Mouse (Mus musculus) CH12.LX (cell line): ENCODE measurements around the gene Mitf. TPM values are rescaled to one million over a fixed set of nuclear protein-coding genes. Genes with fewer than 3 reads are reported as not detected.

Source experiments
- DNase-seq: peaks from one replicate; pipeline ENCODE4 v3.0.0-alpha.2; 2013; ENCODE audit errors: extremely low read depth
- H3K27ac ChIP-seq: 2 replicates; pipeline ENCODE4 v1.5.1; 2012; ENCODE audit warnings: low read depth, mild to moderate bottlenecking, control low read depth, moderate library complexity; ENCODE audit not compliant: insufficient read depth
- H3K27me3 ChIP-seq: replicated peaks from 2 replicates; pipeline ENCODE3; 2012; ENCODE audit warnings: inconsistent platforms
- H3K36me3 ChIP-seq, 2 experiments: replicated peaks in 1 of 2; 2 replicates each; pipeline versions ENCODE3 to v1.6.1; 2012; ENCODE audit warnings: inconsistent platforms in 1 of 2, low read length in 1 of 2, mild to moderate bottlenecking in 1 of 2, mixed read lengths in 1 of 2, moderate library complexity in 1 of 2; ENCODE audit not compliant: control insufficient read depth in 1 of 2, insufficient read depth in 1 of 2
- H3K4me1 ChIP-seq, 2 experiments: 2 replicates each; pipeline ENCODE4 v1.6.1; 2012; ENCODE audit warnings: inconsistent platforms in 1 of 2, moderate library complexity in 1 of 2; ENCODE audit not compliant: insufficient read depth in 2 of 2, control insufficient read depth in 1 of 2
- H3K4me2 ChIP-seq: 2 replicates; pipeline ENCODE4 v1.6.1; 2012; ENCODE audit warnings: low read depth, mild to moderate bottlenecking, control low read depth; ENCODE audit not compliant: poor library complexity, insufficient read depth, severe bottlenecking
- H3K4me3 ChIP-seq, 3 experiments: fragments of 150-350 bp in 1 of 3; sonication (generic) in 1 of 3; replicated peaks in 1 of 3; 2 replicates each; pipeline versions ENCODE3 to v1.5.1; 2011 to 2012; ENCODE audit warnings: low read depth in 2 of 3, low read length in 2 of 3, mild to moderate bottlenecking in 2 of 3, moderate library complexity in 2 of 3, control low read depth in 1 of 3, improper control_type of control experiment in 1 of 3, inconsistent platforms in 1 of 3, mixed read lengths in 1 of 3; ENCODE audit not compliant: poor library complexity in 1 of 3
- H3K79me2 ChIP-seq: replicated peaks from 2 replicates; pipeline ENCODE4 v1.6.1; 2012; ENCODE audit warnings: mild to moderate bottlenecking, moderate library complexity; ENCODE audit not compliant: control insufficient read depth, poor library complexity, insufficient read depth, severe bottlenecking; ENCODE audit errors: extremely low read depth
- H3K9ac ChIP-seq: 2 replicates; pipeline ENCODE4 v1.6.1; 2012; ENCODE audit warnings: low read depth, mild to moderate bottlenecking, control low read depth, moderate library complexity; ENCODE audit not compliant: insufficient read depth
- H3K9me3 ChIP-seq: replicated peaks from 2 replicates; pipeline ENCODE3; 2012; ENCODE audit warnings: low read length, inconsistent platforms, mixed read lengths
- CHD2 ChIP-seq: IDR thresholded peaks from 2 replicates; pipeline ENCODE4 v1.6.1; 2011; ENCODE audit warnings: low read length, improper control_type of control experiment
- E2F4 ChIP-seq: IDR thresholded peaks from 2 replicates; pipeline ENCODE4 v1.6.1; 2011; ENCODE audit warnings: low read depth, low read length, improper control_type of control experiment; ENCODE audit not compliant: insufficient replicate concordance
- ELF1 ChIP-seq: IDR thresholded peaks from 2 replicates; pipeline ENCODE4 v1.6.1; 2014; ENCODE audit warnings: low read depth, mild to moderate bottlenecking, inconsistent platforms, low read length, improper control_type of control experiment
- EP300 ChIP-seq: IDR thresholded peaks from 2 replicates; pipeline ENCODE4 v1.6.1; 2011; ENCODE audit warnings: low read length, improper control_type of control experiment
- ETS1 ChIP-seq: conservative IDR thresholded peaks from 2 replicates; pipeline ENCODE4 v1.6.1; 2012; ENCODE audit warnings: low read depth, mild to moderate bottlenecking, inconsistent platforms, low read length, improper control_type of control experiment, moderate library complexity
- GABPA ChIP-seq: IDR thresholded peaks from 2 replicates; pipeline ENCODE4 v1.6.1; 2012; ENCODE audit warnings: low read depth, low read length, improper control_type of control experiment, inconsistent platforms; ENCODE audit not compliant: insufficient replicate concordance
- HCFC1 ChIP-seq: IDR thresholded peaks from 2 replicates; pipeline ENCODE4 v1.6.1; 2012; ENCODE audit warnings: low read depth, mild to moderate bottlenecking, inconsistent platforms, low read length, improper control_type of control experiment
- KAT2A ChIP-seq: IDR thresholded peaks from 2 replicates; pipeline ENCODE4 v1.6.1; 2012; ENCODE audit warnings: low read length, improper control_type of control experiment, inconsistent platforms; ENCODE audit not compliant: insufficient replicate concordance
- MEF2A ChIP-seq: IDR thresholded peaks from 2 replicates; pipeline ENCODE4 v1.6.1; 2014; ENCODE audit warnings: low read depth, mild to moderate bottlenecking, inconsistent platforms, low read length, improper control_type of control experiment, borderline replicate concordance
- MXI1 ChIP-seq: IDR thresholded peaks from 2 replicates; pipeline ENCODE4 v1.6.1; 2011; ENCODE audit warnings: mild to moderate bottlenecking, low read depth, low read length, improper control_type of control experiment
- MYC ChIP-seq: IDR thresholded peaks from 2 replicates; pipeline ENCODE4 v1.6.1; 2011; ENCODE audit warnings: low read depth, mild to moderate bottlenecking, improper control_type of control experiment, low read length
- NELFE ChIP-seq: IDR thresholded peaks from 2 replicates; pipeline ENCODE4 v1.6.1; 2011; ENCODE audit warnings: low read depth, low read length, improper control_type of control experiment
- NRF1 ChIP-seq: IDR thresholded peaks from 2 replicates; pipeline ENCODE4 v1.6.1; 2014; ENCODE audit warnings: low read depth, mild to moderate bottlenecking, inconsistent platforms, low read length, improper control_type of control experiment, moderate library complexity
- PAX5 ChIP-seq: IDR thresholded peaks from 2 replicates; pipeline ENCODE4 v1.6.1; 2012; ENCODE audit warnings: low read length, inconsistent platforms, mixed read lengths
- POLR2AphosphoS2 ChIP-seq: IDR thresholded peaks from 2 replicates; pipeline ENCODE4 v1.6.1; 2011; ENCODE audit warnings: low read depth, low read length, improper control_type of control experiment
- RAD21 ChIP-seq: IDR thresholded peaks from 2 replicates; pipeline ENCODE4 v1.6.1; 2011; ENCODE audit warnings: low read depth, mild to moderate bottlenecking, low read length, improper control_type of control experiment, moderate library complexity
- RCOR1 ChIP-seq: conservative IDR thresholded peaks from 2 replicates; pipeline ENCODE4 v1.6.1; 2012; ENCODE audit warnings: low read depth, mild to moderate bottlenecking, inconsistent platforms, low read length, improper control_type of control experiment
- SIN3A ChIP-seq: IDR thresholded peaks from 2 replicates; pipeline ENCODE4 v1.6.1; 2012; ENCODE audit warnings: low read length, improper control_type of control experiment, inconsistent platforms
- TBP ChIP-seq: conservative IDR thresholded peaks from 2 replicates; pipeline ENCODE4 v1.6.1; 2011; ENCODE audit warnings: low read depth, low read length, improper control_type of control experiment
- TCF12 ChIP-seq: IDR thresholded peaks from 2 replicates; pipeline ENCODE4 v1.6.1; 2014; ENCODE audit warnings: low read depth, mild to moderate bottlenecking, inconsistent platforms, low read length, improper control_type of control experiment
- UBTF ChIP-seq: IDR thresholded peaks from 2 replicates; pipeline ENCODE4 v1.6.1; 2012; ENCODE audit warnings: low read depth, mild to moderate bottlenecking, inconsistent platforms, low read length, improper control_type of control experiment, moderate library complexity
- USF1 ChIP-seq: IDR thresholded peaks from 2 replicates; pipeline ENCODE4 v1.6.1; 2014; ENCODE audit warnings: low read depth, mild to moderate bottlenecking, inconsistent platforms, low read length, improper control_type of control experiment
- USF2 ChIP-seq: conservative IDR thresholded peaks from 2 replicates; pipeline ENCODE4 v1.6.1; 2011; ENCODE audit warnings: low read depth, low read length, improper control_type of control experiment
- ZC3H11A ChIP-seq: IDR thresholded peaks from 2 replicates; pipeline ENCODE4 v1.6.1; 2012; ENCODE audit warnings: low read depth, mild to moderate bottlenecking, inconsistent platforms, low read length, improper control_type of control experiment
- ZKSCAN1 ChIP-seq: IDR thresholded peaks from 2 replicates; pipeline ENCODE4 v1.6.1; 2012; ENCODE audit warnings: low read depth, inconsistent platforms, low read length, improper control_type of control experiment, borderline replicate concordance
- ZMIZ1 ChIP-seq: IDR thresholded peaks from 2 replicates; pipeline ENCODE4 v1.6.1; 2012; ENCODE audit warnings: low read depth, mild to moderate bottlenecking, inconsistent platforms, low read length, improper control_type of control experiment
- ZNF384 ChIP-seq: IDR thresholded peaks from 2 replicates; pipeline ENCODE4 v1.6.1; 2012; ENCODE audit warnings: low read depth, low read length, improper control_type of control experiment, inconsistent platforms
- dilution Hi-C: fragments of 300-500 bp; cut with MboI; formaldehyde crosslinking; loops from 2 replicates; pipeline ENCODE4 v1.14.3; 2020; ENCODE audit warnings: low sequenced_read_pairs; ENCODE audit not compliant: extremely low pct_unique_long_range_greater_than_20kb, extremely low pct_ligation_motif_present
- in situ Hi-C: fragments of 300-500 bp; cut with MboI; formaldehyde crosslinking; loops from 3 replicates; pipeline ENCODE4 v1.14.3; 2019; ENCODE audit warnings: low sequenced_read_pairs, low pct_ligation_motif_present, low pct_unique_long_range_greater_than_20kb, mixed read lengths
- polyA plus RNA-seq: library from polyadenylated mRNA; unstranded; fragments of >175 nt; gene quantifications from 2 replicates; pipeline ENCODE4 v1.2.1, GENCODE M21; 2012; ENCODE audit warnings: low read depth; ENCODE audit not compliant: insufficient read length
- total RNA-seq, 2 experiments: library from RNA; depleted of rRNA; stranded (reverse); fragments of 300-350 nt in 1 of 2; fragments of >200 nt in 1 of 2; gene quantifications; 2 replicates each; pipeline ENCODE4 v1.2.3; 2012 to 2014

The Mitf gene
- total and polyA plus RNA-seq, 3 experiments: 3.4 to 4.7 (median 3.6) TPM

GRCm38 (mm10) chr6:97956121-97956520 lies 149.3 kb downstream of the Mitf start:
- DNase-seq: no peak
- in situ Hi-C loops: no loop called here
- dilution Hi-C loops: no loop called here
- no peaks in the 10 kb centered on the region for H3K9me3 ChIP-seq
- H3K27me3 ChIP-seq: no peaks in the 10 kb centered on the region
- peaks cover 0 to 24% of the 10 kb centered on the region in 2 experiments; a peak in 2 of 4 replicates for H3K4me1 ChIP-seq
- H3K4me2 ChIP-seq: no peak overlapping the region
- H3K79me2 ChIP-seq: no peaks in the 10 kb centered on the region
- no peak overlapping the region for H3K9ac ChIP-seq
- H3K4me3 ChIP-seq: no peak overlapping the region
- no peak overlapping the region for H3K27ac ChIP-seq
- no peaks in the 10 kb centered on the region for H3K36me3 ChIP-seq
- TF ChIP-seq SIN3A: no peak
- no peak for TF ChIP-seq ELF1
- no peak for TF ChIP-seq RCOR1
- no peak for TF ChIP-seq UBTF
- no peak for TF ChIP-seq POLR2AphosphoS2
- no peak for TF ChIP-seq ZNF384
- no peak for TF ChIP-seq ZC3H11A
- no peak for TF ChIP-seq PAX5
- no peak for TF ChIP-seq MXI1
- no peak for TF ChIP-seq CHD2
- no peak for TF ChIP-seq HCFC1
- TF ChIP-seq E2F4: no peak
- TF ChIP-seq EP300: no peak
- TF ChIP-seq MEF2A: no peak
- no peak for TF ChIP-seq USF1
- no peak for TF ChIP-seq TCF12
- TF ChIP-seq NELFE: no peak
- TF ChIP-seq ZMIZ1: no peak
- TF ChIP-seq MYC: no peak
- no peak for TF ChIP-seq USF2

- no peaks in the 10 kb centered on the region for H3K27me3 ChIP-seq
- H3K36me3 ChIP-seq: no peaks in the 10 kb centered on the region
- H3K27ac ChIP-seq: no peak overlapping the region
- H3K4me1 ChIP-seq: peaks cover 0 to 30% of the 10 kb centered on the region in 2 experiments; a peak in 2 of 4 replicates
- H3K4me2 ChIP-seq: no peak overlapping the region
- H3K4me3 ChIP-seq: no peak overlapping the region
- no peaks in the 10 kb centered on the region for H3K9me3 ChIP-seq
- no peak for DNase-seq
- in situ Hi-C loops (no loop called here), dilution Hi-C loops (no loop called here)
- H3K79me2 ChIP-seq: no peaks in the 10 kb centered on the region
- no peak overlapping the region for H3K9ac ChIP-seq
- TF ChIP-seq CHD2 (no peak), ETS1 (no peak), MXI1 (no peak), GABPA (no peak), ZC3H11A (no peak), RAD21 (no peak), PAX5 (no peak), MEF2A (no peak), NRF1 (no peak), NELFE (no peak), KAT2A (no peak), ELF1 (no peak), ZKSCAN1 (no peak), TBP (no peak)
These were observed 149.8 kb downstream of the Mitf start for GRCm38 (mm10) chr6:97956636-97957035.
